Mouse (Mus musculus) hindbrain, embryonic 12.5 days (tissue): ENCODE data around the gene Plcb3. TPM values are rescaled to one million over a fixed set of nuclear protein-coding genes. Genes with fewer than 3 reads are reported as not detected.

ENCODE experiments used
- ATAC-seq: fragments of 200-750 bp; cut with Nextera tagmentation; 2 replicates; pipeline ENCODE4 v1.8.0; 2017; ENCODE audit warnings: moderate TSS enrichment; ENCODE audit not compliant: low FRiP score
- H3K27ac ChIP-seq: fragments of 300-500 bp; sonication (generic); 2 replicates; pipeline ENCODE4 v1.5.1; 2016; ENCODE audit warnings: mild to moderate bottlenecking
- H3K27me3 ChIP-seq: fragments of 300-500 bp; sonication (generic); 2 replicates; pipeline ENCODE4 v1.6.1; 2016; ENCODE audit warnings: mild to moderate bottlenecking
- H3K36me3 ChIP-seq: fragments of 300-500 bp; sonication (generic); 2 replicates; pipeline ENCODE4 v1.6.1; 2016; ENCODE audit warnings: mild to moderate bottlenecking
- H3K4me1 ChIP-seq: fragments of 300-500 bp; sonication (generic); 2 replicates; pipeline ENCODE4 v1.6.1; 2016
- H3K4me2 ChIP-seq: fragments of 300-500 bp; sonication (generic); replicated peaks from 2 replicates; pipeline ENCODE4 v1.6.1; 2016; ENCODE audit warnings: mild to moderate bottlenecking
- H3K4me3 ChIP-seq: fragments of 300-500 bp; sonication (generic); 2 replicates; pipeline ENCODE4 v1.5.1; 2016; ENCODE audit warnings: mild to moderate bottlenecking
- H3K9ac ChIP-seq: fragments of 300-500 bp; sonication (generic); 2 replicates; pipeline ENCODE4 v1.6.1; 2016; ENCODE audit warnings: mild to moderate bottlenecking, moderate library complexity
- H3K9me3 ChIP-seq: fragments of 300-500 bp; sonication (generic); replicated peaks from 2 replicates; pipeline ENCODE4 v1.6.1; 2016; ENCODE audit warnings: mild to moderate bottlenecking
- WGBS: fragments of 180-500 bp; shearing (Covaris S2); methylation state at CpG from one replicate; pipeline ENCODE4 v1.1.7; 2016; 5-methylcytosine and 5-hydroxymethylcytosine counted together
- polyA plus RNA-seq: library from polyadenylated mRNA; unstranded; fragments of >200 nt; fragmentation: Nextera tagmentation; extraction: Ambion mirVana; gene quantifications from 2 replicates; pipeline ENCODE4 v1.2.1, GENCODE M21; 2016

The Plcb3 gene
- 27.9 and 29.3 TPM in 2 replicates for polyA plus RNA-seq

DNA sequence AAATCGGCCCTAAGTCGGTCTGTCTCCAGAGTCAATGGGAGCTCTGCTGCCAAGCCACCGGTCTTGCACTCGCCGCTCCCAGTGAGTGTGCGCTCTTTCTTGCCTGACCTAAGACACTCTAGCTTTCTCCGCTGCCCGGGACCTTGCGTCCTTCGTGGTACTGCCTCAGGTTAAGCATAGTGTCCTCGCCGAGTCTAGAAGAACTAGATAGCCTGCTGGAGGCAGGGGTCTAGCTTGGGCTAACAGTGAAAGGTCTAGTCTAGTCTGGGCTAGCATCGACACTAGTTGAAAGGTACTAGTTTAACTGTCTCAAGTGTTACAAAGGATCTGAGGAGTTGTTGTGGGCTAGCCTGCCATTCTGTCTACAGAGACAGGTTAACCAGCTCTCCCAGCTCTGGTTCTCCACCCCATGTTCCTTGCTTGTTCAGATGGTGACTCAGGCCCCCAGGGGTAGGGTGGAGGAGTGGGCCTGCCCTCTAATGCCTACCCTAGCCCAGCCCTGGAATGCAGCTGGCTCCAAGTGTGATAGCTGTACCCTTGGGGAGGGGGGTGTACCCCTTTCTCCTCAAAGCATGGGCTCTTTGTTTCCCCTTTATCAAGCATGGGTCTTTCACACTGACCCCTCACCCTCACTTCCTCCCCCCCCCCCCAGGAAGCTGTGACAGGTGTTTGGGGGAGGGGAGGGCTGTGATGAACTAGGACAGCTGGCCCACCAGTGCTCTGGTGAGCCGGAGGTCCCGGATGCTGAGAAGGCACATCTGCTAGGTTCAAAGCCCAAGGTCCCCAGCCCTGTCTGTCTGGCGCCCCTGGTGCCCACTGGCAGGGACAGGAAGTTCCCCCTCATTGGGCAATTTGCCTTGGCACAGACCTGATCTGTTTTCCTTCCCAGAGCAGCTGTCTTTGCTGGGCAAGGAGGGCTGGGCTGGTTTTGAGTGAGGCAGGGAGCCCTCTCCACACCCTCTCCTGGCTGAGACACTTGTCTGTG lies at the start of gene Plcb3:
Gene Plcb3 (minus strand): TSS at position 934 of the 985 bp plus-strand sequence.
- Histone ChIP-seq H3K9ac (peak within 1 kb of the TSS; percentile 89), H3K36me3 (peaks cover 17% of the 10 kb centered on the region), H3K9me3 (no peaks in the 10 kb centered on the region), H3K4me3 (peak within 1 kb of the TSS; percentile 78), H3K27ac (peak within 1 kb of the TSS; percentile 96), H3K4me1 (peaks cover 48% of the 10 kb centered on the region), H3K27me3 (peaks cover 4% of the 10 kb centered on the region; the same call in 1 of the 2 replicates), H3K4me2 (peak within 1 kb of the TSS; percentile 96)
- 0 out of 2 replicates have a peak, but pooled peaks have one; percentile 7 for ATAC-seq
- 0% methylated on average over 16 of the region's 16 CpGs for WGBS

DNA sequence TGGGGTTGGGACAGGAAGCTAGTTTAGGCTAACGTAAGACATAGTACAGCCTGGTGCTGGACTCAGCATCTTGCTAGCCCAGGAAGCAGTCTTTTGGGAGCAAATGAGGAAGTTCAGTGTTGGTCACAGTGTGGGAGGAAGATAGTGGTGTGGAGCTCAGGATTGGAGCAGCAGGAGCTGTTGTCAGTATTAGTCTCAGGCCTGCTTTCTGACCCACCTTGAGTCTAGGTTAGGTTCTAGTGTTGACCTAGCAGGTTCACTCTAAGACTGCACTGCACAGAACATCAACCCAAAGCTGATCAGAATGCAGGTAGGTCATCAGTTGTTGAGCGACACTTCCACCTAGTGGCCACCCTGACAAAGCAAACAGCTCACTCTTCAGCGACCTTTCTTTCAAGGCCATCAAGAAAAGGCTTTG lies 44.0 kb upstream of the Plcb3 start:
- WGBS: 42% methylated on average over 3 of the region's 3 CpGs
- no peaks in the 10 kb centered on the region for H3K9me3 ChIP-seq
- H3K27me3 ChIP-seq: no peaks in the 10 kb centered on the region
- H3K4me3 ChIP-seq: no peak overlapping the region
- peak; percentile 48; the same call in 1 of the 2 replicates for ATAC-seq
- H3K36me3 ChIP-seq: peaks cover 80% of the 10 kb centered on the region
- no peak overlapping the region for H3K27ac ChIP-seq
- no peaks in the 10 kb centered on the region for H3K4me1 ChIP-seq
- no peak overlapping the region for H3K4me2 ChIP-seq
- no peak overlapping the region for H3K9ac ChIP-seq

DNA sequence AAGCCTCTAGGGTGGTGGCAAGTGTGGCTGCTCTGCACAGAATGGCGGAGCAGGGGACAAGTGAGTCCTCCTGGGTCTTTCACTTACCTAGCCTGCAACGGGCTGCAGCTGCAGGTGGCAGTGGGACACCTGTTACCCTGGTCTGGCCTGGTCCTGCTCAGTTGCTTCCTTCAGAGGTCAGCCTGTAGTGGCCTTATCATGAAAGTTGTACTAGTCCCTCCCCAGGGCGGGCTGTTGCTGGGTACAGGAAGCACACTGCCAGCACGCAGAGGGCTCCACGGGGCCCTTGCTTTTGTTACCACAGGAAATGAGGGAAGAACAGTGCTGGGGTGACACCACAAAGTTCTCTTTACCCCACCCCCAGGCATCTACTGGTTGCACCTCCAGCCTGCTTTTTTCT lies 42.9 kb upstream of the Plcb3 start, which contains the start of gene Fermt3:
Gene Fermt3 (minus strand): TSS at position 279 of the 400 bp plus-strand sequence.
- Histone ChIP-seq H3K9me3 (no peaks in the 10 kb centered on the region), H3K4me3 (no peak within 1 kb of the TSS), H3K36me3 (peaks cover 70% of the 10 kb centered on the region), H3K27ac (no peak within 1 kb of the TSS), H3K27me3 (no peaks in the 10 kb centered on the region), H3K4me1 (no peaks in the 10 kb centered on the region), H3K4me2 (no peak within 1 kb of the TSS), H3K9ac (no peak within 1 kb of the TSS)
- ATAC-seq: no peak
- WGBS: 83% methylated on average over 5 of the region's 5 CpGs

DNA sequence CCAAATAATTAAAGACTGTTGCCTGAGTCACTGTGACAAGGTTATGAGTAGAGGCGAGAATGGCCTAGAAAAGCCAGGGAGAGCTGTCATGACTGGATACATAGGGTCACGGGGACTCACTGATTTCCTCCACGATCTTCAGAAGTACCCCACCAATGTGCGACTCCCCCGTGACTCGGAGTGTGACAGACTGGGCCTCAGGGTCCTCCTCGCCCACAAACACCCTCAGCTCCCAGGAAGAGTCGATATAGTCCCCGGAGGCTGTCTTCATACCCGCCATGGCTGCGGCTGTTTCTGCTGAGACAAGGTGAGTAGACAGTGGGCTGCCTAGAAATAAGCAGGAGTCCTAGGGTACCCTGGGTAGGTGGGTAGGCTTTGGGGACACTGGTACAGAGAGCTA lies 42.3 kb upstream of the Plcb3 start:
- H3K27me3 ChIP-seq: no peaks in the 10 kb centered on the region
- no peak overlapping the region for H3K9ac ChIP-seq
- H3K4me1 ChIP-seq: no peaks in the 10 kb centered on the region
- no peak overlapping the region for H3K4me3 ChIP-seq
- ATAC-seq: no peak
- H3K9me3 ChIP-seq: no peaks in the 10 kb centered on the region
- peaks cover 65% of the 10 kb centered on the region for H3K36me3 ChIP-seq
- H3K27ac ChIP-seq: no peak overlapping the region
- 89% methylated on average over 11 of the region's 11 CpGs for WGBS
- H3K4me2 ChIP-seq: no peak overlapping the region

DNA sequence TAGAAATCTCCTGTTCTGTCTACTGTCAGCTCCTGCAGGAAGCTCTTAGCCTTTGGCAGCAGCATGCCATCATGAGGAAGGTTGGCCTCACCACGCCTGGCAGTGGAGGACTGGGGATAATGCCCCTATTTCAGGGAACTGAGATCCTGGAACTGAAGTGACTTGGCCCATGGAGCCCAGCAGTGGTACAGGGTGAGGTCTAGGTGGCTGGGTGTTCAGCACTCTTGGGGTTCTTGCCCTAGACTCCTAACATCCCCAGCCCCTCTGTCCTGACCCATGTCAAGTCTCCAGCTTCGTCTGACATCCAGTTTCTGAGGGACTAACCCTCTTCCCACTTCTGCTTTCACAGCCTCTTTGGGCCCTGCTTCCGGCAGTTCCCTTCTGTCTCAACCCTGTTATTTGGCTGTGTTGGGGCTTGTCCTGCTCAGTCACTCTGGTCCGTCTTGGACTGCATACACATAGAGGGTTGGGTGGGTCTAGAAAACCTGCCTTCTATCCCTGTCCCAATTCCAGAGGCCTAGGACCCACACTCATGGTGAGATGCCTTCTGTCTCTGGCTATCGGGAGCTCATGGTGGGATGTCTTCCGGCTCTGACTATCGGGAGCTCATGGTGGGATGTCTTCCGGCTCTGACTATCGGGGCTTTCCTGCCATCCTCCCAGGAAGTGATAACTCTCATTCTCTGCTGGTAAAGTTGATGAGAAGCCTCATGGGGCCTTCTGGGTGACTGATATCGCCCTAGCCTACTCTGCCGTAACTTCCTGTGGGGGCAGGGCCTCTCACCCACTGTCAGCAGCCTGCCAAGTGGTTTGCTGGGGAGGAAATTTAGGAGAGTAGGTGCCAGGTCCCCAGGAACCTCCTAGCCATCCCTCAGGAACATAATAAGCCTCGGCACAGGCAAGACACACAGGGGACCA lies 41.5 kb upstream of the Plcb3 start:
- Histone ChIP-seq H3K4me2 (no peak overlapping the region), H3K9ac (no peak overlapping the region), H3K4me3 (no peak overlapping the region), H3K36me3 (peaks cover 62% of the 10 kb centered on the region), H3K9me3 (no peaks in the 10 kb centered on the region), H3K4me1 (no peaks in the 10 kb centered on the region), H3K27ac (no peak overlapping the region), H3K27me3 (no peaks in the 10 kb centered on the region)
- WGBS: 85% methylated on average over 12 of the region's 12 CpGs
- ATAC-seq: no peak

DNA sequence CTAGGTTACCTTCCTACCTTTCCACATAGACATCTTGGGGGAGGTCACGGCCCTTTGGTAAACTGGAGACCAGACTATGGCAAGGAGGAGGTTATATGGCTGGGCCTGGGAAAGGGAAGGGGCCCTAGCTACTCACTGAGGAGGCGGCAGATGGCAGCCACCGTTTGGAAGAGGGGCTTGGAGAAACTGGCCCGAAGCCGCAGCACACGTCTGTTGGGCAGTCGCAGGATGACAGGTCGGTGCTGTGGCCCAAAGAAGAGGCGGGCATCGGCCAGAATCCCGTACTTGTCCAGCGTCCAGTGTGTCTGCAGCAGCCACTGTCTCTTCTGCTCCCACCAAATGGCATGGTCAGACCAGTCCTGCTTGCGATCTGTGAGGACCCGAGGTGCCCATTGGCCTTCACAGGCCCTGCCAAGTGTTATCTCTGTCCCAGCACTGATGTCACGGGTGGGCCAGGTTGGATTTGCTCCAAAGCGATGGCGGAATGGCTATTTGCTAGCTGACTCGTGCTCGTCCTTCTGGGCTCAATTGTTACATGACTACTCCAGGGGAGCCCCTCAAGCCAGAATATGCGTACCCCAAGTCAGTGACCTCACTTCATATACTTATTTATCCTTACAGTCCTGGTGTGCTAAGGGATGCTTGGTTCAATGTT lies 38.3 kb upstream of the Plcb3 start:
- 93% methylated on average over 20 of the region's 20 CpGs for WGBS
- H3K4me3 ChIP-seq: no peak overlapping the region
- no peak overlapping the region for H3K4me2 ChIP-seq
- H3K27ac ChIP-seq: no peak overlapping the region
- H3K36me3 ChIP-seq: peaks cover 31% of the 10 kb centered on the region
- ATAC-seq: no peak
- no peaks in the 10 kb centered on the region for H3K9me3 ChIP-seq
- no peaks in the 10 kb centered on the region for H3K4me1 ChIP-seq
- no peaks in the 10 kb centered on the region for H3K27me3 ChIP-seq
- no peak overlapping the region for H3K9ac ChIP-seq

DNA sequence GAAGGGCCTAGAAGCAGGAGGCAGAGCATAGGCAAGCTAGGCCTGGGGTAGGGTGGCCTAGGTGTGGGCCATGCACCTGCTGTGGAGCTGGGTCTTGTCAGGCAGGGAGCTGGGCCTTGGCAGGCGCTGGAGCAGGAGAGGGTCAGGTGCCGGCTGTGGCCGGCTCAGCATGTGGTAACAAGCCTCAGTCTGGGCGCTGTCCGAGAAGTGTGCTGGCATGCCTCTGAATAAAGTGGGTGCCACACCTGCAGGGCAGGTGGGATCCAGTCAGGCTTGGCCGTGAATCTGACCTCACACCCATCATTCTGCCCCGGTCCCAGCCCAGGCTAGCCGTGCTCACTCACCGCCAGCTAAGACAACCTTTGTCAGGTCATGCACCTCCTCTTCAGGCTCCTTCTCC lies 37.7 kb upstream of the Plcb3 start:
- Histone ChIP-seq H3K9ac (no peak overlapping the region), H3K4me2 (no peak overlapping the region), H3K9me3 (no peaks in the 10 kb centered on the region), H3K4me3 (no peak overlapping the region), H3K27ac (no peak overlapping the region), H3K4me1 (no peaks in the 10 kb centered on the region), H3K27me3 (no peaks in the 10 kb centered on the region), H3K36me3 (peaks cover 24% of the 10 kb centered on the region)
- 85% methylated on average over 9 of the region's 9 CpGs for WGBS
- ATAC-seq: no peak

DNA sequence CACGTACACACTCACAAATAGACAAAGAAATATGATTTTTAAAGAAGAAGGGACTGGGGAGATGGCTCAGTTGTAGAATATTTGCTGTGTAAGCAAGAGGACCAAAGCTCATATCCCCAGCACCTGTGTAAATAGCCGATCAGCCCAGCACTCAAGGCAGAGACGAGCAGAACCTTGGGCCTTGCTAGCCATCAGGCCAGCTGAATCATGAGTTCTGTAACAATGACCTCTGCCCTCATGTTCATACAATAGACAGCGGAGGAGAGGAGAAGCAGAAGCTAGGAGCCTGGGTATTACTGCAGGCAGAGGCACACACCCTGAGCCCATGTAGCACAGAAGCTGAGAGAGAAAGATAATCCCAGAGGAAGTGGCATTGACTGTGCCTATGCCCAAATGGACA lies 36.2 kb upstream of the Plcb3 start:
- H3K4me3 ChIP-seq: no peak overlapping the region
- H3K36me3 ChIP-seq: peaks cover 10% of the 10 kb centered on the region; the same call in 1 of the 2 replicates
- H3K9me3 ChIP-seq: no peaks in the 10 kb centered on the region
- H3K9ac ChIP-seq: no peak overlapping the region
- H3K27ac ChIP-seq: no peak overlapping the region
- H3K4me1 ChIP-seq: no peaks in the 10 kb centered on the region
- ATAC-seq: no peak
- no peaks in the 10 kb centered on the region for H3K27me3 ChIP-seq
- no peak overlapping the region for H3K4me2 ChIP-seq
- 68% methylated on average over 4 of the region's 4 CpGs for WGBS

DNA sequence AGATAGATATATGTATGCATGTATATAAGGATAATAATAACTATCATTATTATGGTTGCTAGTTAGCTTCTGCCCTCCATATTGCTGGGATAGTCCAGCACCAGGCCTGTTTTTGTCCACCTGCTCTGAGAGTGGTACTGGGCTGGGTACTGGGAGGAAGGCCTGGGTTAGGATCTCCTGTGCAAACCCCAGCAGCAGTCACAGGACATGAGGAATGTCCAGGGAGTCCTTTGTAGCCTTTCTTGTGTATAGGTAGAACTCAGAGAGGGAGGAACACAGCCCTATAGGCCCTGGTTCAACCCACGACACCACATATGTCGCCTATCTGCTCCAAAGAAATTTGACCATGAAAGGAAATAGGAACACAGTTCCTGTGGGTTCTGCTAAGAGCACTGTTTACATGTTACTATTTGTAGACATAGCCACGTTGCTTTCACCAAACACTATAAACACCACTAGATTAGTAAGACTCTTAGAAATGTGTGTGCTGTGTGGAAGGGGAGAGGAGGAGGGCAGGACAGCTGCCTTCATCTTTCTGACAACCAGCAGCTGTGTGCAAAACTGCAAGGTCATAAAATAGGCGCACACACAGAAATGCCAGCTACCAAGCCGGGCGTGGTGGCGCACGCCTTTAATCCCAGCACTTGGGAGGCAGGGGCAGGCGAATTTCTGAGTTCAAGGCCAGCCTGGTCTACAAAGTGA lies 30.8 kb upstream of the Plcb3 start:
- Histone ChIP-seq H3K36me3 (no peaks in the 10 kb centered on the region), H3K27me3 (no peaks in the 10 kb centered on the region), H3K4me2 (no peak overlapping the region), H3K4me3 (no peak overlapping the region), H3K4me1 (no peaks in the 10 kb centered on the region), H3K9ac (no peak overlapping the region), H3K9me3 (no peaks in the 10 kb centered on the region), H3K27ac (no peak overlapping the region)
- 88% methylated on average over 9 of the region's 9 CpGs for WGBS
- ATAC-seq: no peak

DNA sequence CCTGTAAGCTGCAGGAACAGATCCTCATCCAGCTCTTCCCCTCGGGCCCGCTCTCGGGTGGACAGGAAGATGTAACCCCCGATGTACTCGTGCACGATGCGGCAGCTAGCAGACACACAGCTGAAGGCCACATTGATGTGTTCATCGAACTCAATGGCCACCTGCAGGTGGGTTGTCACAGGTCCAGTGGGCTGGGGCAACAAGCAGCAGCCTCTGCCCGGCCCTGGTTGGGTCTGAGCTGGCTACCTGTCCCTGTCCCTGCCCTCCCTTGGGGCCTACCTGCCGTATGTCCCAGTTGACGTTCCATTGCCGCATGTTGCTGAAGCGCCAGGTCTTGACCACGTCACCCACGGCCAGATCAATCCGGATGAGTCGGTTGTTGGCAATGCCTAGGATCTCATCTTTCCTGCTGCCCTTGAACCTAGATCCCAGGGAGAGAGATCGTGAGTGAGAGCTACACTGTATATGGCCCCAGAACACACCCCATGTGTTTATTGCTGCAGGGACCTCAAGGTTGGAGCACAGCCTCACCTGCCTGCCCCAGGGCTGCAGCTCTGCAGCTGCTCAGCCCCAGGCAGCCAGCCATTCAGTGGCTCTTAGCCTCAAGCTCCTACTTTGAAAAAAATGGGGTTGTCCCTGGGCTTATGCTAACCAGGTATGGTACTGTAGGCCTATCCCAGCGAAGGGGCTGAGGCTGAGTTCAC lies 23.2 kb upstream of the Plcb3 start:
- 95% methylated on average over 19 of the region's 19 CpGs for WGBS
- no peak for ATAC-seq

More for the DNA sequence above, 23.2 kb upstream of the Plcb3 start:
- Histone ChIP-seq H3K4me2 (no peak overlapping the region), H3K36me3 (peaks cover 25% of the 10 kb centered on the region), H3K4me3 (no peak overlapping the region), H3K27me3 (no peaks in the 10 kb centered on the region), H3K27ac (no peak overlapping the region), H3K4me1 (peaks cover 25% of the 10 kb centered on the region), H3K9ac (no peak overlapping the region), H3K9me3 (no peaks in the 10 kb centered on the region)
